Mouse (Mus musculus) CH12.LX (cell line): ENCODE measurements at regions not wholly inside any gene's neighbourhood (a gene's known extent, or its start where the extent isn't known, plus 50 kb on each side); places are given as distances from the start of the nearest gene placed in this dataset.

Experiments used
- DNase-seq: peaks from one replicate; pipeline ENCODE4 v3.0.0-alpha.2; 2013; ENCODE audit errors: extremely low read depth
- H3K27ac ChIP-seq: 2 replicates; pipeline ENCODE4 v1.5.1; 2012; ENCODE audit warnings: low read depth, mild to moderate bottlenecking, control low read depth, moderate library complexity; ENCODE audit not compliant: insufficient read depth
- H3K27me3 ChIP-seq: replicated peaks from 2 replicates; pipeline ENCODE3; 2012; ENCODE audit warnings: inconsistent platforms
- H3K36me3 ChIP-seq, 2 experiments: replicated peaks in 1 of 2; 2 replicates each; pipeline versions ENCODE3 to v1.6.1; 2012; ENCODE audit warnings: inconsistent platforms in 1 of 2, low read length in 1 of 2, mild to moderate bottlenecking in 1 of 2, mixed read lengths in 1 of 2, moderate library complexity in 1 of 2; ENCODE audit not compliant: control insufficient read depth in 1 of 2, insufficient read depth in 1 of 2
- H3K4me1 ChIP-seq, 2 experiments: 2 replicates each; pipeline ENCODE4 v1.6.1; 2012; ENCODE audit warnings: inconsistent platforms in 1 of 2, moderate library complexity in 1 of 2; ENCODE audit not compliant: insufficient read depth in 2 of 2, control insufficient read depth in 1 of 2
- H3K4me2 ChIP-seq: 2 replicates; pipeline ENCODE4 v1.6.1; 2012; ENCODE audit warnings: low read depth, mild to moderate bottlenecking, control low read depth; ENCODE audit not compliant: poor library complexity, insufficient read depth, severe bottlenecking
- H3K4me3 ChIP-seq, 3 experiments: fragments of 150-350 bp in 1 of 3; sonication (generic) in 1 of 3; replicated peaks in 1 of 3; 2 replicates each; pipeline versions ENCODE3 to v1.5.1; 2011 to 2012; ENCODE audit warnings: low read depth in 2 of 3, low read length in 2 of 3, mild to moderate bottlenecking in 2 of 3, moderate library complexity in 2 of 3, control low read depth in 1 of 3, improper control_type of control experiment in 1 of 3, inconsistent platforms in 1 of 3, mixed read lengths in 1 of 3; ENCODE audit not compliant: poor library complexity in 1 of 3
- H3K79me2 ChIP-seq: replicated peaks from 2 replicates; pipeline ENCODE4 v1.6.1; 2012; ENCODE audit warnings: mild to moderate bottlenecking, moderate library complexity; ENCODE audit not compliant: control insufficient read depth, poor library complexity, insufficient read depth, severe bottlenecking; ENCODE audit errors: extremely low read depth
- H3K9ac ChIP-seq: 2 replicates; pipeline ENCODE4 v1.6.1; 2012; ENCODE audit warnings: low read depth, mild to moderate bottlenecking, control low read depth, moderate library complexity; ENCODE audit not compliant: insufficient read depth
- H3K9me3 ChIP-seq: replicated peaks from 2 replicates; pipeline ENCODE3; 2012; ENCODE audit warnings: low read length, inconsistent platforms, mixed read lengths
- CHD1 ChIP-seq: IDR thresholded peaks from 2 replicates; pipeline ENCODE4 v1.6.1; 2012; ENCODE audit warnings: low read depth, low read length, improper control_type of control experiment, inconsistent platforms
- CHD2 ChIP-seq: IDR thresholded peaks from 2 replicates; pipeline ENCODE4 v1.6.1; 2011; ENCODE audit warnings: low read length, improper control_type of control experiment
- E2F4 ChIP-seq: IDR thresholded peaks from 2 replicates; pipeline ENCODE4 v1.6.1; 2011; ENCODE audit warnings: low read depth, low read length, improper control_type of control experiment; ENCODE audit not compliant: insufficient replicate concordance
- ELF1 ChIP-seq: IDR thresholded peaks from 2 replicates; pipeline ENCODE4 v1.6.1; 2014; ENCODE audit warnings: low read depth, mild to moderate bottlenecking, inconsistent platforms, low read length, improper control_type of control experiment
- EP300 ChIP-seq: IDR thresholded peaks from 2 replicates; pipeline ENCODE4 v1.6.1; 2011; ENCODE audit warnings: low read length, improper control_type of control experiment
- ETS1 ChIP-seq: conservative IDR thresholded peaks from 2 replicates; pipeline ENCODE4 v1.6.1; 2012; ENCODE audit warnings: low read depth, mild to moderate bottlenecking, inconsistent platforms, low read length, improper control_type of control experiment, moderate library complexity
- GABPA ChIP-seq: IDR thresholded peaks from 2 replicates; pipeline ENCODE4 v1.6.1; 2012; ENCODE audit warnings: low read depth, low read length, improper control_type of control experiment, inconsistent platforms; ENCODE audit not compliant: insufficient replicate concordance
- HCFC1 ChIP-seq: IDR thresholded peaks from 2 replicates; pipeline ENCODE4 v1.6.1; 2012; ENCODE audit warnings: low read depth, mild to moderate bottlenecking, inconsistent platforms, low read length, improper control_type of control experiment
- JUN ChIP-seq: IDR thresholded peaks from 2 replicates; pipeline ENCODE4 v1.6.1; 2011; ENCODE audit warnings: low read depth, mild to moderate bottlenecking, low read length, improper control_type of control experiment, moderate library complexity; ENCODE audit not compliant: insufficient read depth
- JUND ChIP-seq: conservative IDR thresholded peaks from 2 replicates; pipeline ENCODE4 v1.6.1; 2011; ENCODE audit warnings: low read depth, low read length, improper control_type of control experiment
- MEF2A ChIP-seq: IDR thresholded peaks from 2 replicates; pipeline ENCODE4 v1.6.1; 2014; ENCODE audit warnings: low read depth, mild to moderate bottlenecking, inconsistent platforms, low read length, improper control_type of control experiment, borderline replicate concordance
- MYC ChIP-seq: IDR thresholded peaks from 2 replicates; pipeline ENCODE4 v1.6.1; 2011; ENCODE audit warnings: low read depth, mild to moderate bottlenecking, improper control_type of control experiment, low read length
- NELFE ChIP-seq: IDR thresholded peaks from 2 replicates; pipeline ENCODE4 v1.6.1; 2011; ENCODE audit warnings: low read depth, low read length, improper control_type of control experiment
- NRF1 ChIP-seq: IDR thresholded peaks from 2 replicates; pipeline ENCODE4 v1.6.1; 2014; ENCODE audit warnings: low read depth, mild to moderate bottlenecking, inconsistent platforms, low read length, improper control_type of control experiment, moderate library complexity
- POLR2AphosphoS2 ChIP-seq: IDR thresholded peaks from 2 replicates; pipeline ENCODE4 v1.6.1; 2011; ENCODE audit warnings: low read depth, low read length, improper control_type of control experiment
- SIN3A ChIP-seq: IDR thresholded peaks from 2 replicates; pipeline ENCODE4 v1.6.1; 2012; ENCODE audit warnings: low read length, improper control_type of control experiment, inconsistent platforms
- SMC3 ChIP-seq: IDR thresholded peaks from 2 replicates; pipeline ENCODE4 v1.6.1; 2011; ENCODE audit warnings: low read depth, low read length, improper control_type of control experiment
- TBP ChIP-seq: conservative IDR thresholded peaks from 2 replicates; pipeline ENCODE4 v1.6.1; 2011; ENCODE audit warnings: low read depth, low read length, improper control_type of control experiment
- TCF12 ChIP-seq: IDR thresholded peaks from 2 replicates; pipeline ENCODE4 v1.6.1; 2014; ENCODE audit warnings: low read depth, mild to moderate bottlenecking, inconsistent platforms, low read length, improper control_type of control experiment
- UBTF ChIP-seq: IDR thresholded peaks from 2 replicates; pipeline ENCODE4 v1.6.1; 2012; ENCODE audit warnings: low read depth, mild to moderate bottlenecking, inconsistent platforms, low read length, improper control_type of control experiment, moderate library complexity
- USF1 ChIP-seq: IDR thresholded peaks from 2 replicates; pipeline ENCODE4 v1.6.1; 2014; ENCODE audit warnings: low read depth, mild to moderate bottlenecking, inconsistent platforms, low read length, improper control_type of control experiment
- ZC3H11A ChIP-seq: IDR thresholded peaks from 2 replicates; pipeline ENCODE4 v1.6.1; 2012; ENCODE audit warnings: low read depth, mild to moderate bottlenecking, inconsistent platforms, low read length, improper control_type of control experiment
- ZKSCAN1 ChIP-seq: IDR thresholded peaks from 2 replicates; pipeline ENCODE4 v1.6.1; 2012; ENCODE audit warnings: low read depth, inconsistent platforms, low read length, improper control_type of control experiment, borderline replicate concordance
- dilution Hi-C: fragments of 300-500 bp; cut with MboI; formaldehyde crosslinking; loops from 2 replicates; pipeline ENCODE4 v1.14.3; 2020; ENCODE audit warnings: low sequenced_read_pairs; ENCODE audit not compliant: extremely low pct_unique_long_range_greater_than_20kb, extremely low pct_ligation_motif_present
- in situ Hi-C: fragments of 300-500 bp; cut with MboI; formaldehyde crosslinking; loops from 3 replicates; pipeline ENCODE4 v1.14.3; 2019; ENCODE audit warnings: low sequenced_read_pairs, low pct_ligation_motif_present, low pct_unique_long_range_greater_than_20kb, mixed read lengths

DNA sequence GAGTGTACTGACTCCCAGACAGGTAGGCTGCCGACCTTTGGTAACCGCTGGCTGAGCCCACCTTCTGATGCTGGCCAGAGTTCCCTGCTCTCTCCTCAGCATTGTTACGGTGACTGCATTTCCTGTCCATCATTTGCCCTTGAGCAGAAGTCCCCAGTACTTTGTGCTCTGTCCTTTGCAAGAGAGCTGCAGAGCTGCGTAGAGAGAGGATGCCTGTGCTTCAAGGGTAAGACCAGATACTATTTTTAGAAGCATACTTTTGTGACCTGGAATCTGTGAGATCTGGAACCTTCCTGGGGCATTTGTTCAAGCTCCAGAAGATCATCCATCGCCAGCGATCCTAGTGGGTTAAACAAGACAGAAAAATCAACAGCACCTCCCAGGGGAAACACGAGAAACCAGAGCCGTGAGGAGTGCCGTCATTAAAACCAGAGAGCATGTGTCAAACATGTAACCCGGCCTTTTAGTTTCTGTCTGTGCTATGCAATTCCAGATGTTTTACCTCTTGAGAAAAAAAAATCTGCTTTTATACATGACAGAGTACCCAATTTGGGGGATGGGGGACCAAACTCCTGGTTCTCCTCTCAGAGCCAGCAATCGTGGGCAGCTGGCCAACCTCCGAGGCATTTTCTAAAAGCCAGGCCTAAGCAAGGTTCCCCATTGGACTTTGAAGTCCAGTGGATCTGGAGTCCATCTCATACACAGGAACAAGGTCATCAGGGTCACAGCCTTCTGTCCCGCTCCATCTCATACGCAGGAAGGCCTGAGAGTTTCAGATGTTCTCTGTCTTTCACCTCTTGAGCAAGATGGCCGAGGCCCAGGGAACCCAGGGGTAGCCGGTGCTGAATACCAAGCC is 73.5 kb upstream of the Aldh1b1 start:
- in situ Hi-C loops (no loop called here), dilution Hi-C loops (no loop called here)
- Histone ChIP-seq H3K4me2 (no peak overlapping the region), H3K9me3 (no peaks in the 10 kb centered on the region), H3K27me3 (no peaks in the 10 kb centered on the region), H3K4me3 (no peak overlapping the region), H3K4me1 (peaks cover 12 to 95% of the 10 kb centered on the region in 2 experiments), H3K27ac (no peak overlapping the region), H3K9ac (no peak overlapping the region), H3K36me3 (no peaks in the 10 kb centered on the region), H3K79me2 (no peaks in the 10 kb centered on the region)
- no peak for DNase-seq
- TF ChIP-seq SMC3 (no peak), ZC3H11A (no peak), SIN3A (no peak), NRF1 (no peak), JUND (no peak), USF1 (no peak), ZKSCAN1 (no peak), ETS1 (no peak), TCF12 (no peak), ELF1 (no peak), JUN (no peak), MYC (no peak), CHD2 (no peak), HCFC1 (no peak), UBTF (no peak), CHD1 (no peak), NELFE (no peak), POLR2AphosphoS2 (no peak), GABPA (no peak)

DNA sequence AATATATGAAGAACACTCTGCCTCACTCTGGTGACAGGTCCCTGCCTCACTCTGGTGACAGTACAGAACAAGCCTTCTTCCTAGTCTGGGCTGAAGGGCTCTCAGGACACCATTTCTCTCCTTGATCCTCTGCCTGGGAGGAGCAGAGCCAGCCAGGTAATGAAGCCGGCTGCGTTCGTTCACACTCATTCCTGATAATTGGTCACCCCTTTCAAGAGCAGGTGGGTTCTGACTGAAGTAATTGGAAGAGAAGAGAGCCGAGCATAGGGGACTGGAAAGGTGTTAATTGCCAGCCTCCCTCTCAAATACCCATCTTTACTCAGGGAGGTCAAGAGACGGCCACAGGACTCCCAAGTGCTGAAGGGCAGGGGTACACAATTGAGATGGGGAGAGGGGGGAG is 78.5 kb upstream of the Aldh1b1 start:
- no peak overlapping the region for H3K4me2 ChIP-seq
- in situ Hi-C loops (no loop called here), dilution Hi-C loops (no loop called here)
- no peak overlapping the region for H3K4me3 ChIP-seq
- H3K27me3 ChIP-seq = no peaks in the 10 kb centered on the region
- H3K9me3 ChIP-seq = no peaks in the 10 kb centered on the region
- TF ChIP-seq MEF2A = no peak
- no peak for TF ChIP-seq POLR2AphosphoS2
- TF ChIP-seq TBP = no peak
- no peak for TF ChIP-seq E2F4
- TF ChIP-seq SIN3A = no peak
- TF ChIP-seq EP300 = no peak
- no peak for DNase-seq
- no peak overlapping the region for H3K9ac ChIP-seq
- H3K79me2 ChIP-seq = no peaks in the 10 kb centered on the region
- H3K27ac ChIP-seq = no peak overlapping the region
- peaks cover 17 to 95% of the 10 kb centered on the region in 2 experiments for H3K4me1 ChIP-seq
- no peaks in the 10 kb centered on the region for H3K36me3 ChIP-seq
